Mouse (Mus musculus) olfactory bulb, adult 2 months (tissue): ENCODE data around the gene Hapln2. TPM values are rescaled to one million over a fixed set of nuclear protein-coding genes. Genes with fewer than 3 reads are reported as not detected.

Experiments used
- H3K27ac ChIP-seq: fragments of 200-500 bp; 2 replicates; pipeline ENCODE4 v1.5.1; 2012; ENCODE audit warnings: low read depth, low read length; ENCODE audit not compliant: insufficient read depth
- H3K4me1 ChIP-seq: fragments of 200-500 bp; 2 replicates; pipeline ENCODE4 v1.6.1; 2012; ENCODE audit warnings: low read length; ENCODE audit not compliant: control insufficient read depth, insufficient read depth
- H3K4me3 ChIP-seq: fragments of 200-500 bp; 2 replicates; pipeline ENCODE4 v1.5.1; 2012; ENCODE audit warnings: mild to moderate bottlenecking, low read depth, low read length, moderate library complexity; ENCODE audit not compliant: insufficient read depth
- CTCF ChIP-seq: fragments of 200-500 bp; IDR thresholded peaks from 2 replicates; pipeline ENCODE4 v1.5.1; 2012; ENCODE audit warnings: low read depth, mild to moderate bottlenecking, low read length, moderate library complexity; ENCODE audit not compliant: insufficient read depth
- POLR2A ChIP-seq: fragments of 200-500 bp; IDR thresholded peaks from 2 replicates; pipeline ENCODE4 v1.6.1; 2012; ENCODE audit warnings: mild to moderate bottlenecking, low read depth, low read length, moderate library complexity; ENCODE audit not compliant: insufficient read depth
- WGBS: fragments of 180-500 bp; shearing (Covaris S2); methylation state at CpG from one replicate; pipeline ENCODE4 v1.1.7; 2018; 5-methylcytosine and 5-hydroxymethylcytosine counted together
- polyA plus RNA-seq: library from polyadenylated mRNA; stranded (reverse); fragments of >200 nt; gene quantifications from 2 replicates; pipeline ENCODE4 v1.2.4, GENCODE M21; 2012; ENCODE audit warnings: low replicate concordance; ENCODE audit not compliant: missing spikeins, insufficient read depth, insufficient read length

Hapln2 gene
- polyA plus RNA-seq, 1 experiment: not detected

- TF ChIP-seq CTCF (no peak), POLR2A (no peak)
- Histone ChIP-seq H3K27ac (no peak overlapping the region), H3K4me3 (no peak overlapping the region), H3K4me1 (peaks cover 63% of the 10 kb centered on the region)
- 19% methylated on average over 12 of the region's 12 CpGs for WGBS
These were observed 41.7 kb downstream of the Hapln2 start for GRCm38 (mm10) chr3:87985505-87986320.

- TF ChIP-seq CTCF (no peak), POLR2A (no peak)
- H3K4me1 ChIP-seq: peaks cover 55% of the 10 kb centered on the region
- no peak overlapping the region for H3K27ac ChIP-seq
- no peak overlapping the region for H3K4me3 ChIP-seq
- 51% methylated on average over 3 of the region's 3 CpGs for WGBS
These were observed 43.3 kb downstream of the Hapln2 start for GRCm38 (mm10) chr3:87984094-87984493.

GRCm38 (mm10) chr3:87983627-87984026, 43.8 kb downstream of the Hapln2 start:
- peaks cover 55% of the 10 kb centered on the region for H3K4me1 ChIP-seq
- no peak overlapping the region for H3K27ac ChIP-seq
- TF ChIP-seq POLR2A: no peak
- no peak for TF ChIP-seq CTCF
- H3K4me3 ChIP-seq: no peak overlapping the region
- 83% methylated on average over 6 of the region's 6 CpGs for WGBS

- no peak overlapping the region for H3K4me3 ChIP-seq
- H3K27ac ChIP-seq: no peak overlapping the region
- H3K4me1 ChIP-seq: peaks cover 52% of the 10 kb centered on the region
- TF ChIP-seq POLR2A (no peak), CTCF (no peak)
- WGBS: 44% methylated on average over 13 of the region's 13 CpGs
These were observed 44.4 kb downstream of the Hapln2 start for GRCm38 (mm10) chr3:87982836-87983601.

- no peak for TF ChIP-seq CTCF
- no peak for TF ChIP-seq POLR2A
- 58% methylated on average over 12 of the region's 12 CpGs for WGBS
- Histone ChIP-seq H3K27ac (no peak overlapping the region), H3K4me1 (peaks cover 47% of the 10 kb centered on the region), H3K4me3 (no peak overlapping the region)
These were observed 45.2 kb downstream of the Hapln2 start for GRCm38 (mm10) chr3:87981894-87982835.

- no peak overlapping the region for H3K27ac ChIP-seq
These were observed 46.1 kb downstream of the Hapln2 start for GRCm38 (mm10) chr3:87981214-87981760.

GRCm38 (mm10) chr3:87980728-87981127, 46.7 kb downstream of the Hapln2 start:
- Histone ChIP-seq H3K4me3 (no peak overlapping the region), H3K4me1 (peaks cover 33% of the 10 kb centered on the region), H3K27ac (no peak overlapping the region)
- WGBS: 84% methylated on average over 5 of the region's 5 CpGs
- TF ChIP-seq CTCF (no peak), POLR2A (no peak)

More at GRCm38 (mm10) chr3:87981214-87981760, 46.1 kb downstream of the Hapln2 start:
- peaks cover 39% of the 10 kb centered on the region for H3K4me1 ChIP-seq
- H3K4me3 ChIP-seq: no peak overlapping the region
- WGBS: 80% methylated on average over 6 of the region's 6 CpGs
- TF ChIP-seq CTCF (no peak), POLR2A (no peak)

- WGBS: 77% methylated on average over 3 of the region's 3 CpGs
- no peak for TF ChIP-seq POLR2A
- no peak for TF ChIP-seq CTCF
- Histone ChIP-seq H3K4me3 (no peak overlapping the region), H3K27ac (no peak overlapping the region), H3K4me1 (peaks cover 27% of the 10 kb centered on the region)
These were observed 47.3 kb downstream of the Hapln2 start for GRCm38 (mm10) chr3:87980085-87980484.
